Mouse (Mus musculus) forebrain, embryonic 14.5 days (tissue): ENCODE measurements around the gene Umps. TPM values are rescaled to one million over a fixed set of nuclear protein-coding genes. Genes with fewer than 3 reads are reported as not detected.
A peak's percentile ranks its signal among the peaks of the same experiment; 100 is the strongest.

Experiments used
- ATAC-seq: fragments of 200-750 bp; cut with Nextera tagmentation; 2 replicates; pipeline ENCODE4 v1.8.0; 2017; ENCODE audit warnings: mild to moderate bottlenecking, moderate library complexity
- DNase-seq: peaks from one replicate; pipeline ENCODE4 v3.0.0-alpha.2; 2015; ENCODE audit warnings: low spot score
- H3K27ac ChIP-seq: fragments of 300-500 bp; sonication (generic); 2 replicates; pipeline ENCODE4 v1.5.1; 2014; ENCODE audit warnings: low read depth, mild to moderate bottlenecking, control low read depth, low read length, moderate library complexity
- H3K27me3 ChIP-seq: fragments of 300-500 bp; sonication (generic); replicated peaks from 2 replicates; pipeline ENCODE4 v1.6.1; 2014; ENCODE audit warnings: low read length, control low read depth, mixed read lengths; ENCODE audit not compliant: control insufficient read depth, insufficient read depth
- H3K36me3 ChIP-seq: fragments of 300-500 bp; sonication (generic); 2 replicates; pipeline ENCODE4 v1.6.1; 2014; ENCODE audit warnings: low read length, control low read depth; ENCODE audit not compliant: control insufficient read depth, insufficient read depth
- H3K4me1 ChIP-seq: fragments of 300-500 bp; sonication (generic); 2 replicates; pipeline ENCODE4 v1.6.1; 2014; ENCODE audit warnings: antibody characterized with exemption, low read length, control low read depth; ENCODE audit not compliant: control insufficient read depth, insufficient read depth
- H3K4me2 ChIP-seq: fragments of 300-500 bp; sonication (generic); 2 replicates; pipeline ENCODE4 v1.6.1; 2014; ENCODE audit warnings: mild to moderate bottlenecking, control low read depth, low read length
- H3K4me3 ChIP-seq: fragments of 300-500 bp; sonication (generic); 2 replicates; pipeline ENCODE4 v1.5.1; 2014; ENCODE audit warnings: low read depth, low read length, control low read depth
- H3K9ac ChIP-seq: fragments of 300-500 bp; sonication (generic); 2 replicates; pipeline ENCODE4 v1.6.1; 2014; ENCODE audit warnings: mild to moderate bottlenecking, low read length, control low read depth, moderate library complexity
- H3K9me3 ChIP-seq: fragments of 300-500 bp; sonication (generic); replicated peaks from 2 replicates; pipeline ENCODE4 v1.6.1; 2016; ENCODE audit warnings: low read length, control low read depth, mixed read lengths; ENCODE audit not compliant: control insufficient read depth
- WGBS: fragments of 180-500 bp; shearing (Covaris S2); extraction: QIAGEN DNeasy Blood & Tissue Kit; methylation state at CpG from one replicate; pipeline ENCODE4 v1.1.7; 2014; 5-methylcytosine and 5-hydroxymethylcytosine counted together
- polyA plus RNA-seq: library from polyadenylated mRNA; unstranded; fragments of >200 nt; fragmentation: Nextera tagmentation; extraction: Ambion mirVana; gene quantifications from 2 replicates; pipeline ENCODE4 v1.2.1, GENCODE M21; 2014

Gene Umps
- polyA plus RNA-seq, 1 experiment from 2014 or later, result 39.6 TPM

DNA sequence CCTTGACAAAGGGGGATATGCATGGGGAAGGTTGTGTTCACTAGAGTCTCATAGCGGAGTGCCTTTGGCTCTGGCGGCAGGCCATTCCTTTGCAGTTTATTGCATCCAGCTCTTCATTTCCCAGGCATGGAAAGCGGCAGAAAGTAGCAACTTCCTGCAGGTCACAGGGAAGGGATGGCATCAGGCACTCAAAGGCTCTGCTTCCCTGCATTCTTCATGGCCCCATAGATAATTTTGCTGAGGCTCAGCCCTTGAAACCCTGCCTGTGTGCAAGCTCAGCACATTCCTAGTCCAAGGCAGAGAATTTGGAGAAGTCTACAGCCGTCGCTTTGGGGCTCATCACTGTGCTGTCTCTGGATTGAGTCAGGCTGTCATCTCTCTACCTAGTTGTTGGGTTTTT lies 49.4 kb downstream of the Umps start:
- ATAC-seq (no peak), DNase-seq (no peak)
- no peak overlapping the region for H3K4me3 ChIP-seq
- H3K27ac ChIP-seq, result no peak overlapping the region
- H3K4me2 ChIP-seq, result no peak overlapping the region
- no peaks in the 10 kb centered on the region for H3K4me1 ChIP-seq
- 82% methylated on average over 5 of the region's 5 CpGs for WGBS
- no peaks in the 10 kb centered on the region for H3K9me3 ChIP-seq
- H3K9ac ChIP-seq, result no peak overlapping the region
- H3K27me3 ChIP-seq, result no peaks in the 10 kb centered on the region
- no peaks in the 10 kb centered on the region for H3K36me3 ChIP-seq

DNA sequence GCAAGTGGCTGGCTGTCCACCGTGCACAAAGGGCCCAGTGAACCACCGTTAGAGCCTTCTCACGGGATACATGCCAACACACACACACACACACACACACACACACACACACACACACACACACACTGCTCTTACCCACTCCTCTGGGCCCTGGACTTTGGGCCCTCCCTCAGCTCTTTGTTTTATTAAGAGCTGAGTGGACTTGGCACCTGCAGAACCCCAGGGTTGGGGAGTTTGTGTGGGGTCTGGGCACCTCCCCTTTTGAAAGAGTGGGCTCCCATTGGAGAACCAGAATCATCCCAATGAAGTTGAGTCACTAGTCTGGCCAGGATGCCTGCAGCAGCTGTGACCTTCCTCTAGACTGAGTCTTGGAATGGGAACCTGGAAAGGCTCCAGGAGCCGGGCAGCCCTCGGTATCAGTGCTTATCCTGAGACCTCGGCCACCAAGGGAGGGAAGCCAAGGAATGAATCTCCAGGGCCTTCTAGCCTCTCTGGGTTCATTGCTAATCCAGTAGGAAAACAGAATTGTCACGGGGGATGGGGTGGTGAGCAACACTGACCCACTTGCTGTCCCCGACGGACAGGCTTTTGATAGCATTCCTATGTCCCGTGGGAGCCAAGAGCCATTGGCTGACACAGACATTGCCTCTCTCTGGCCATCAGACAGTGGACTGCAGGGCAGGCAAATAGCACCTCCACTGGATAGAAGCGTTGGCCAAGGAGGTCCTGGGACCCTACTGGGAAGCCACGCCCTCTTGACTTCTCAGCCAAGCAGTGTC lies 50.2 kb downstream of the Umps start:
- Histone ChIP-seq H3K4me1 (no peaks in the 10 kb centered on the region), H3K4me3 (no peak overlapping the region), H3K36me3 (no peaks in the 10 kb centered on the region), H3K27me3 (no peaks in the 10 kb centered on the region), H3K9ac (no peak overlapping the region), H3K27ac (no peak overlapping the region), H3K9me3 (no peaks in the 10 kb centered on the region), H3K4me2 (no peak overlapping the region)
- DNase-seq (peak; percentile 35), ATAC-seq (peak; percentile 44; the same call in 1 of the 2 replicates)
- 65% methylated on average over 12 of the region's 12 CpGs for WGBS

DNA sequence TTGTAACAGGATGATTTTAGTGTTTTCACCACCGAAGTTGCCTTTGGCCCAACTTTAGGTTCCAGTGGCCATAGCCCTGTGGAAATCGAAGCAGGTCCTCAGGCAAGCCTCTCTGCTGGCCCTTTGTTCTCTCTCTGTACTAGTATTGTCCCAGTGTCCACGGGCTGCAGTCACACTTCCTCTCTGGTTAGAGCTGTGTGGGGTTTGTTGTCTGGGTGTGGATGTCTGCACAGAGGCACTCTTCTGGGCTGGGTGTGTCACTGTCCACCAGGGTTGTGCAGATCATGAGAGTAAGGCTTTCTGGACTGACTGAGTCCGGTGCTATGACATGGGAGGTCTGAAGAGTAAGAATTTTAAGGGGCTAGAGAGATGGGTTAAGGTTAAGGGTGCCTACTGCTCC lies 51.8 kb downstream of the Umps start:
- Histone ChIP-seq H3K4me2 (no peak overlapping the region), H3K9me3 (no peaks in the 10 kb centered on the region), H3K36me3 (no peaks in the 10 kb centered on the region), H3K9ac (no peak overlapping the region), H3K27ac (no peak overlapping the region), H3K4me3 (no peak overlapping the region), H3K4me1 (no peaks in the 10 kb centered on the region), H3K27me3 (no peaks in the 10 kb centered on the region)
- ATAC-seq (no peak), DNase-seq (no peak)
- WGBS, result 74% methylated on average over 4 of the region's 4 CpGs

- no peak overlapping the region for H3K9ac ChIP-seq
- no peak overlapping the region for H3K27ac ChIP-seq
- no peak overlapping the region for H3K4me3 ChIP-seq
- H3K9me3 ChIP-seq, result no peaks in the 10 kb centered on the region
- H3K36me3 ChIP-seq, result no peaks in the 10 kb centered on the region
- 75% methylated on average over 4 of the region's 4 CpGs for WGBS
- no peak for ATAC-seq
- H3K27me3 ChIP-seq, result no peaks in the 10 kb centered on the region
- H3K4me1 ChIP-seq, result no peaks in the 10 kb centered on the region
- H3K4me2 ChIP-seq, result no peak overlapping the region
- DNase-seq, result no peak
Measured at GRCm38 (mm10) chr16:33908239-33908638, 58.6 kb downstream of the Umps start.

Other genes starting within 250 kb of the Umps start
- gene Muc13, start 173.0 kb downstream of the Umps start, polyA plus RNA-seq, result not detected in 2 replicates
- 4.7 and 7.0 TPM in 2 replicates for gene Itgb5, start 137.4 kb downstream of the Umps start, polyA plus RNA-seq